Mouse (Mus musculus): Measurements from ENCODE around the gene S100pbp.

The S100pbp gene

GRCm38 (mm10) chr4:129147552-129148103 lies 41.9 kb downstream of the S100pbp start:
- no peak for DNase-seq

GRCm38 (mm10) chr4:129146392-129146791 lies 43.1 kb downstream of the S100pbp start:
- DNase-seq: no peak

- DNase-seq: no peak
Observed at GRCm38 (mm10) chr4:129145943-129146342, 43.6 kb downstream of the S100pbp start.

GRCm38 (mm10) chr4:129145411-129145810 lies 44.1 kb downstream of the S100pbp start:
- no peak for DNase-seq

GRCm38 (mm10) chr4:129144401-129145367 lies 44.8 kb downstream of the S100pbp start:
- no peak for DNase-seq

GRCm38 (mm10) chr4:129143509-129143908 lies 46.0 kb downstream of the S100pbp start:
- no peak for DNase-seq

GRCm38 (mm10) chr4:129142439-129143045 lies 47.0 kb downstream of the S100pbp start:
- no peak for DNase-seq

- DNase-seq: no peak
Observed at GRCm38 (mm10) chr4:129141560-129142438, 47.7 kb downstream of the S100pbp start.

- DNase-seq: no peak
Observed at GRCm38 (mm10) chr4:129140808-129141207, 48.7 kb downstream of the S100pbp start.

- no peak for DNase-seq
Observed at GRCm38 (mm10) chr4:129139642-129140041, 49.9 kb downstream of the S100pbp start.

GRCm38 (mm10) chr4:129137392-129138321 lies 51.9 kb downstream of the S100pbp start:
- DNase-seq: no peak

GRCm38 (mm10) chr4:129136579-129137391 lies 52.7 kb downstream of the S100pbp start, which contains the start of gene Fndc5:
Gene Fndc5, plus strand, starts transcription at chr4:129136999.
- DNase-seq: no peak

GRCm38 (mm10) chr4:129136189-129136578 lies 53.3 kb downstream of the S100pbp start:
- DNase-seq: peak in 1 of 2 experiments; percentile 6

- DNase-seq: no peak
Observed at GRCm38 (mm10) chr4:129135637-129136036, 53.9 kb downstream of the S100pbp start.

GRCm38 (mm10) chr4:129134799-129135585 lies 54.5 kb downstream of the S100pbp start:
- DNase-seq: peak; percentile 77 to 79

GRCm38 (mm10) chr4:129130755-129131303 lies 58.7 kb downstream of the S100pbp start:
- peak; percentile 40 to 49 for DNase-seq

- peak; percentile 72 to 74 for DNase-seq
Observed at GRCm38 (mm10) chr4:129130149-129130548, 59.4 kb downstream of the S100pbp start.

GRCm38 (mm10) chr4:129129387-129129786 lies 60.1 kb downstream of the S100pbp start:
- DNase-seq: no peak

All from B cell, adult 2 months (primary cell).